Mouse (Mus musculus): Measurements from ENCODE around the gene Magi2.

DNA sequence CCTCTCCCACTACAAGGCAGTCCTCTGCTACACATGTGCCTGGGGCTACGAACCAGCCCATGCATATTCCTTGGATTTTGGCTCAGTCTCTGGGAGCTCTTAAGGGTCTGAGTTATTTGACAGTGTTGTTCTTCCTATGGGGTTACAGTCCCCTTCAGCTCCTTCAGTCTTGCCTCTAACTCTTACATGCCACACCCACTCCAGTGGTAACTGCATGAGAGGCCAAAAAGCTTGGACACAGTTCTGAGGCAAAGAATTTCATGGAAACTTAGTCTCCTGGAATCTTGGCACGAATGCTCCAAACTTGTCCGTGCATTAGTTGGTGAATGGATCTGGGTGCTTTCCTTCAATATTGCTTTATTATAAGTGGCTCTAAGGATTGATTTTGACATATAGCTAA, 338.8 kb downstream of the Magi2 start:
- no peak for TF ChIP-seq CTCF (IDR thresholded peaks at IDR 0.05; ENCODE audit: extremely low read depth, insufficient read depth, low read length)
- no peak for TF ChIP-seq POLR2A (IDR thresholded peaks at IDR 0.05; ENCODE audit: extremely low read depth, insufficient read depth, low read length)
